Mouse (Mus musculus) hindbrain, postnatal 0 days (tissue): ENCODE data around the gene Chrdl2. TPM values are rescaled to one million over a fixed set of nuclear protein-coding genes. Genes with fewer than 3 reads are reported as not detected.

ENCODE experiments used
- ATAC-seq: fragments of 200-750 bp; cut with Nextera tagmentation; 2 replicates; pipeline ENCODE4 v1.8.0; 2017; ENCODE audit warnings: mild to moderate bottlenecking, moderate TSS enrichment, moderate library complexity
- DNase-seq: peaks from one replicate; pipeline ENCODE4 v3.0.0-alpha.2; 2015; ENCODE audit warnings: low spot score
- H3K27ac ChIP-seq: fragments of 300-500 bp; sonication (generic); 2 replicates; pipeline ENCODE4 v1.5.1; 2014; ENCODE audit warnings: mild to moderate bottlenecking
- H3K27me3 ChIP-seq: fragments of 300-500 bp; sonication (generic); 2 replicates; pipeline ENCODE4 v1.6.1; 2014; ENCODE audit warnings: low read length, mixed read lengths; ENCODE audit not compliant: insufficient read depth
- H3K36me3 ChIP-seq: fragments of 300-500 bp; sonication (generic); 2 replicates; pipeline ENCODE4 v1.6.1; 2014; ENCODE audit warnings: low read length, mixed read lengths; ENCODE audit not compliant: insufficient read depth
- H3K4me1 ChIP-seq: fragments of 300-500 bp; sonication (generic); 2 replicates; pipeline ENCODE4 v1.6.1; 2014; ENCODE audit warnings: antibody characterized with exemption, low read length, mixed read lengths; ENCODE audit not compliant: insufficient read depth
- H3K4me2 ChIP-seq: fragments of 300-500 bp; sonication (generic); 2 replicates; pipeline ENCODE4 v1.6.1; 2014; ENCODE audit warnings: low read depth, mild to moderate bottlenecking, low read length, moderate library complexity, mixed read lengths
- H3K4me3 ChIP-seq: fragments of 300-500 bp; sonication (generic); 2 replicates; pipeline ENCODE4 v1.5.1; 2014; ENCODE audit warnings: low read length
- H3K9ac ChIP-seq: fragments of 300-500 bp; sonication (generic); replicated peaks from 2 replicates; pipeline ENCODE4 v1.6.1; 2014; ENCODE audit warnings: mild to moderate bottlenecking, low read length, moderate library complexity, mixed read lengths
- H3K9me3 ChIP-seq: fragments of 300-500 bp; sonication (generic); 2 replicates; pipeline ENCODE4 v1.6.1; 2016; ENCODE audit warnings: low read length, mixed read lengths
- CTCF ChIP-seq: IDR thresholded peaks from 2 replicates; pipeline ENCODE4 v1.5.1; 2016; ENCODE audit warnings: antibody characterized with exemption, control low read depth, low read depth
- WGBS: fragments of 180-500 bp; shearing (Covaris S2); extraction: QIAGEN DNeasy Blood & Tissue Kit; methylation state at CpG from one replicate; pipeline ENCODE4 v1.1.7; 2014; 5-methylcytosine and 5-hydroxymethylcytosine counted together
- polyA plus RNA-seq: library from polyadenylated mRNA; unstranded; fragments of >200 nt; fragmentation: Nextera tagmentation; extraction: Ambion mirVana; gene quantifications from 2 replicates; pipeline ENCODE4 v1.2.1, GENCODE M21; 2015
- total RNA-seq: library from RNA; depleted of rRNA; stranded (reverse); fragments of >200 nt; gene quantifications from 2 replicates; pipeline ENCODE4 v1.2.3, GENCODE M21; 2014; rRNA removed

Chrdl2 gene
- total and polyA plus RNA-seq, 2 experiments from 2014 or later, result 1.8 to 2.2 TPM

DNA sequence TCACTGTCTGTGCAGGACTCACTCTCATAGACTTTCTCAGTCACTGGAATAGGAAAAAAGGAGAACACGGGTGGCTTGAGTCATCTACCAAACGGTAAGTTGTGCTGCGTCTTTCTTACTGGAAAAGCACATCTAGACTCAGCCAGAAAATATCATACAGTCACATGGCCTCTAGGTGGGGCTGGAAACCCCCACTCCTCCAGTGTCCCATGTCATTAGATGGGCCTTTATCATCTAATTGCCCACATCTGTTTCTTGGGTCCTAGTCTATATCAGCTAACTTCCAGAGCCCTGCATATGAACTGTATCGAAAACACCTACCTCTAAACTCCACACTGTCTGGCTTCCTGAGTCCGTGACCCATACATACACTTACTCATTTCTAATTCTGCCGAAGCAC, 77.8 kb downstream of the Chrdl2 start:
- no peak for TF ChIP-seq CTCF
- Histone ChIP-seq H3K4me2 (no peak overlapping the region), H3K27ac (no peak overlapping the region), H3K4me1 (no peaks in the 10 kb centered on the region), H3K36me3 (peaks cover 35% of the 10 kb centered on the region), H3K9ac (no peak overlapping the region), H3K27me3 (no peaks in the 10 kb centered on the region), H3K4me3 (no peak overlapping the region), H3K9me3 (no peaks in the 10 kb centered on the region)
- 82% methylated on average over 6 of the region's 6 CpGs for WGBS
- no peak for DNase-seq
- ATAC-seq, result no peak

Other genes with a start within 250 kb of the Chrdl2 start
- gene Olfr521, start 242.7 kb upstream of the Chrdl2 start, total RNA-seq, result not detected in 2 replicates
- not detected in 2 replicates for gene Olfr521, start 242.7 kb upstream of the Chrdl2 start, polyA plus RNA-seq
- 1.3 and 2.1 TPM in 2 replicates for gene Neu3, start 177.8 kb upstream of the Chrdl2 start, total RNA-seq
- 1.6 and 2.1 TPM in 2 replicates for gene Neu3, start 177.8 kb upstream of the Chrdl2 start, polyA plus RNA-seq
- 1.7 and 2.6 TPM in 2 replicates for gene Xrra1, start 147.1 kb upstream of the Chrdl2 start, total RNA-seq
- 1.0 and 1.3 TPM in 2 replicates for gene Xrra1, start 147.1 kb upstream of the Chrdl2 start, polyA plus RNA-seq
- 94.2 and 111 TPM in 2 replicates for gene Spcs2, start 142.7 kb upstream of the Chrdl2 start, total RNA-seq
- 258 and 293 TPM in 2 replicates for gene Spcs2, start 142.7 kb upstream of the Chrdl2 start, polyA plus RNA-seq
- gene Rnf169, start 25.7 kb upstream of the Chrdl2 start, total RNA-seq, result 13.9 and 14.2 TPM in 2 replicates
- gene Rnf169, start 25.7 kb upstream of the Chrdl2 start, polyA plus RNA-seq, result 2.6 and 2.7 TPM in 2 replicates
- 20.4 and 29.4 TPM in 2 replicates for gene Pold3, start 115.4 kb downstream of the Chrdl2 start, total RNA-seq
- gene Pold3, start 115.4 kb downstream of the Chrdl2 start, polyA plus RNA-seq, result 38.6 and 41.0 TPM in 2 replicates
- 13.8 and 20.1 TPM in 2 replicates for gene Lipt2, start 153.1 kb downstream of the Chrdl2 start, total RNA-seq
- gene Lipt2, start 153.1 kb downstream of the Chrdl2 start, polyA plus RNA-seq, result 19.2 and 19.5 TPM in 2 replicates
- 0.47 TPM in 1 of 2 replicates, not detected in the other for gene Kcne3, start 170.3 kb downstream of the Chrdl2 start, total RNA-seq
- gene Kcne3, start 170.3 kb downstream of the Chrdl2 start, polyA plus RNA-seq, result 0.25 and 0.33 TPM in 2 replicates
- 123 and 127 TPM in 2 replicates for gene Pgm2l1, start 221.2 kb downstream of the Chrdl2 start, total RNA-seq
- 34.4 and 34.8 TPM in 2 replicates for gene Pgm2l1, start 221.2 kb downstream of the Chrdl2 start, polyA plus RNA-seq